34 mouse cellular contexts compared by ENCODE assay signal in the genomic region with DNA sequence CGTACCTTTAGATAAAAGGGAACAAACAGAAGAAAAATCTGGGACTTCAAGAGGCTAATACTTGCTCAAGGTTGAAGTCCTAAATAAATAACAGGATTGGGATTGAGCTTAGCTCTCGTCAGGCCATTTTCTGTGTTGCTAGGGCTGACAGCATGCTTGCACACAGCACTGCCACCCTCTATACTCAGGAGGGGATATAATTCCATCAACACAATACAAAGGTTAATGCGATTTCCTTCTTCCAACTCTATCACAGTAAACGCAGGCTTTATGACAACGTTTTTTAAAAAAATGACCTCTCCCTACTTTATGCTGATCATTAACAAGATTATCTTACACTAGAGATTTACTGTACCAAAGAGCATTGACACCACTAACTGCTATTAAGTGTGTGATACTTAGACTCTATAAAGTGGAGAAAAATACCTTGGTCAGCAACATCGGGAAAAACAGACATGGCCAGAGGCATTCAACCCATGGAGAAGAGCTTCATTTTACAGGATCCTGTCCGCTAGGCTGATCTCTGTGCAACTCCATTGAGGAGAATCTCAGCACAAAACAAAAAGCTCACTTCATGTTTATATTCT.
"Had no signal": no experiment of that assay in that cellular context is flagged by ENCODE, and none has a peak within 500 bp of the region (broad histone marks: within the 10 kb centered on the region; RNA-seq: fewer than 3 reads in every experiment).

No protein-coding gene starts in this region.

- H3K27ac ChIP-seq: heart, adult 2 months; heart, embryonic 10.5 days; heart, embryonic 13.5 days; heart, embryonic 15.5 days; hindbrain, embryonic 10.5 days; hindbrain, embryonic 12.5 days; hindbrain, embryonic 13.5 days; hindbrain, embryonic 14.5 days; hindbrain, embryonic 15.5 days; hindbrain, postnatal 0 days; kidney, embryonic 15.5 days; kidney, postnatal 0 days; layer of hippocampus, adult 2 months had no signal

- H3K4me2 ChIP-seq: heart, embryonic 11.5 days; heart, embryonic 12.5 days; heart, embryonic 13.5 days; heart, embryonic 15.5 days; hindbrain, embryonic 12.5 days; hindbrain, embryonic 13.5 days; hindbrain, embryonic 14.5 days; hindbrain, embryonic 15.5 days; kidney, embryonic 15.5 days had no signal

- H3K36me3 ChIP-seq: heart, embryonic 10.5 days; heart, embryonic 12.5 days; heart, embryonic 13.5 days; heart, embryonic 15.5 days; hindbrain, embryonic 10.5 days; hindbrain, embryonic 12.5 days; hindbrain, embryonic 13.5 days; hindbrain, embryonic 15.5 days; kidney, embryonic 15.5 days had no signal

- ATAC-seq: hindbrain, embryonic 16.5 days; hindbrain, postnatal 0 days; inflammation-experienced regulatory T-cells, adult 6 months had no signal

- H3K4me3 ChIP-seq: heart, adult 2 months; heart, embryonic 10.5 days; heart, embryonic 12.5 days; heart, embryonic 13.5 days; heart, embryonic 15.5 days; hindbrain, embryonic 10.5 days; hindbrain, embryonic 12.5 days; hindbrain, embryonic 13.5 days; hindbrain, embryonic 15.5 days; kidney, embryonic 15.5 days; layer of hippocampus, adult 2 months had no signal

- H3K9ac ChIP-seq: heart, embryonic 12.5 days; heart, embryonic 13.5 days; heart, embryonic 15.5 days; hindbrain, embryonic 12.5 days; hindbrain, embryonic 13.5 days; hindbrain, embryonic 14.5 days; hindbrain, embryonic 15.5 days; kidney, embryonic 15.5 days had no signal

- DNase-seq: heart, adult 18-20 months; heart, adult 2 months; heart, postnatal 10 days; heart, postnatal 14 days; heart, postnatal 36 days; heart, postnatal 4 days; kidney, adult 11 months; kidney, adult 18-20 months; kidney, adult 2 months; kidney, adult 8-10 months; kidney, adult 9 months; kidney, postnatal 10 days; kidney, postnatal 14 days; kidney, postnatal 25 days; kidney, postnatal 36 days; kidney, postnatal 4 days; layer of hippocampus, adult 9-11 months; layer of hippocampus, postnatal 36 days had no signal

- H3K9me3 ChIP-seq: heart, embryonic 10.5 days; heart, embryonic 12.5 days; heart, embryonic 13.5 days; heart, embryonic 15.5 days; hindbrain, embryonic 10.5 days; hindbrain, embryonic 12.5 days; hindbrain, embryonic 13.5 days; hindbrain, embryonic 15.5 days; kidney, embryonic 15.5 days had no signal

- H3K4me1 ChIP-seq: heart, embryonic 12.5 days; heart, embryonic 15.5 days; hindbrain, embryonic 13.5 days; hindbrain, embryonic 15.5 days; kidney, embryonic 15.5 days had no signal

- H3K27me3 ChIP-seq: heart, embryonic 12.5 days; heart, embryonic 13.5 days; heart, embryonic 15.5 days; hindbrain, embryonic 12.5 days; hindbrain, embryonic 13.5 days; hindbrain, embryonic 15.5 days; kidney, embryonic 15.5 days had no signal
